In genomic region chr9:61376650-61377049, GRCm38 (mm10) we compare ENCODE assay signal across 11 mouse cellular contexts. TPM values are rescaled to one million over a fixed set of nuclear protein-coding genes. Genes with fewer than 3 reads are reported as not detected.
A peak's percentile ranks its signal among the peaks of the same experiment; 100 is the strongest.
DNase-seq lines count a peak whose midpoint lies in the region; ATAC-seq lines count a peak whose summit lies in the region.
"Had no signal": no experiment of that assay in that cellular context is flagged by ENCODE, and none has a peak within 500 bp of the region (broad histone marks: within the 10 kb centered on the region; RNA-seq: fewer than 3 reads in every experiment).

No protein-coding gene starts in this region.

- H3K9me3 ChIP-seq in liver, embryonic 11.5 days (ENCODE audit: control insufficient read depth, low read length): no peaks in the 10 kb centered on the region
- no peaks in the 10 kb centered on the region for H3K9me3 ChIP-seq in forebrain, embryonic 16.5 days (ENCODE audit: control insufficient read depth, low read length)
- no peaks in the 10 kb centered on the region for H3K9me3 ChIP-seq in limb, embryonic 15.5 days
- H3K9me3 ChIP-seq in stomach, embryonic 14.5 days (ENCODE audit: control insufficient read depth, low read depth, low read length): no peaks in the 10 kb centered on the region
- H3K9me3 ChIP-seq: heart, embryonic 15.5 days had no signal

- H3K27ac ChIP-seq in liver, embryonic 11.5 days (ENCODE audit: low read depth, low read length): no peak overlapping the region
- H3K27ac ChIP-seq in forebrain, embryonic 16.5 days (ENCODE audit: low read length): no peak overlapping the region
- H3K27ac ChIP-seq in limb, embryonic 15.5 days: no peak overlapping the region
- H3K27ac ChIP-seq in stomach, embryonic 14.5 days (ENCODE audit: low read length): peak overlapping the region; percentile 29; the same call in 1 of the 2 replicates
- H3K27ac ChIP-seq: heart, embryonic 15.5 days had no signal

- peaks cover 5% of the 10 kb centered on the region; the same call in 1 of the 2 replicates for H3K27me3 ChIP-seq in liver, embryonic 11.5 days (replicated peaks; ENCODE audit: control insufficient read depth, insufficient read depth, low read length)
- no peaks in the 10 kb centered on the region for H3K27me3 ChIP-seq in forebrain, embryonic 16.5 days (replicated peaks; ENCODE audit: control insufficient read depth, insufficient read depth, low read length)
- H3K27me3 ChIP-seq in limb, embryonic 15.5 days: no peaks in the 10 kb centered on the region
- no peaks in the 10 kb centered on the region for H3K27me3 ChIP-seq in stomach, embryonic 14.5 days (ENCODE audit: control insufficient read depth, insufficient read depth, low read length)

- WGBS in liver, embryonic 11.5 days: 45% methylated on average over 3 of the region's 3 CpGs
- 20% methylated on average over 3 of the region's 3 CpGs for WGBS in forebrain, embryonic 16.5 days
- WGBS in limb, embryonic 15.5 days: 27% methylated on average over 3 of the region's 3 CpGs
- 33% methylated on average over 3 of the region's 3 CpGs for WGBS in stomach, embryonic 14.5 days

- no peak for DNase-seq in liver, embryonic 11.5 days (ENCODE audit: low spot score)
- no peak for DNase-seq in liver
- no peak for DNase-seq in adrenal gland, postnatal 36 days
- no peak for DNase-seq in urinary bladder, postnatal 10 days (ENCODE audit: low spot score)
- DNase-seq in lung, postnatal 4 days: no peak
- DNase-seq: left cerebral cortex, postnatal 4 days; right cerebral cortex, adult 18-20 months had no signal

- no peak overlapping the region for H3K4me3 ChIP-seq in liver, embryonic 11.5 days (ENCODE audit: low read depth, low read length)
- H3K4me3 ChIP-seq in forebrain, embryonic 16.5 days (replicated peaks; ENCODE audit: low read length): peak overlapping the region; percentile 36
- peak overlapping the region; percentile 89 for H3K4me3 ChIP-seq in limb, embryonic 15.5 days
- H3K4me3 ChIP-seq in stomach, embryonic 14.5 days (ENCODE audit: low read depth, low read length): peak overlapping the region; percentile 3; the same call in 1 of the 2 replicates
- H3K4me3 ChIP-seq: heart, embryonic 15.5 days had no signal

- H3K9ac ChIP-seq in liver, embryonic 11.5 days (ENCODE audit: low read depth, low read length): no peak overlapping the region
- 0 out of 2 replicates have a peak overlapping the region, but pooled peaks have one; percentile 31 for H3K9ac ChIP-seq in forebrain, embryonic 16.5 days (replicated peaks; ENCODE audit: low read depth, low read length)
- no peak overlapping the region for H3K9ac ChIP-seq in limb, embryonic 15.5 days
- no peak overlapping the region for H3K9ac ChIP-seq in stomach, embryonic 14.5 days (replicated peaks; ENCODE audit: low read depth, low read length)
- H3K9ac ChIP-seq: heart, embryonic 15.5 days had no signal

- H3K36me3 ChIP-seq in liver, embryonic 11.5 days (ENCODE audit: control insufficient read depth, insufficient read depth, low read length): 0 out of 2 replicates have a peak, but pooled peaks cover 6% of the 10 kb centered on the region
- H3K36me3 ChIP-seq in forebrain, embryonic 16.5 days (ENCODE audit: control insufficient read depth, insufficient read depth): no peaks in the 10 kb centered on the region
- peaks cover 20% of the 10 kb centered on the region for H3K36me3 ChIP-seq in limb, embryonic 15.5 days
- H3K36me3 ChIP-seq in stomach, embryonic 14.5 days (ENCODE audit: control insufficient read depth, insufficient read depth, low read length): peaks cover 32% of the 10 kb centered on the region
- H3K36me3 ChIP-seq: heart, embryonic 15.5 days had no signal

- H3K4me1 ChIP-seq in liver, embryonic 11.5 days (replicated peaks; ENCODE audit: control insufficient read depth, insufficient read depth, low read length): peaks cover 66% of the 10 kb centered on the region
- H3K4me1 ChIP-seq in forebrain, embryonic 16.5 days (replicated peaks; ENCODE audit: control insufficient read depth, insufficient read depth, low read length): peaks cover 75% of the 10 kb centered on the region
- H3K4me1 ChIP-seq in limb, embryonic 15.5 days: peaks cover 69% of the 10 kb centered on the region
- H3K4me1 ChIP-seq in stomach, embryonic 14.5 days (ENCODE audit: control insufficient read depth, insufficient read depth, low read length): peaks cover 59% of the 10 kb centered on the region

- ATAC-seq in liver, embryonic 11.5 days (replicated peaks; ENCODE audit: low FRiP score): no peak
- no peak for ATAC-seq in forebrain, embryonic 16.5 days
- no peak for ATAC-seq in limb, embryonic 15.5 days (ENCODE audit: insufficient number of reproducible peaks, low FRiP score, low TSS enrichment, low read depth)
- no peak for ATAC-seq in stomach, embryonic 14.5 days (ENCODE audit: insufficient number of reproducible peaks, insufficient read depth, low FRiP score, low read depth)

- H3K4me2 ChIP-seq in liver, embryonic 11.5 days: peak overlapping the region; percentile 49
- H3K4me2 ChIP-seq in forebrain, embryonic 16.5 days (ENCODE audit: low read length): peak overlapping the region; percentile 77
- peak overlapping the region; percentile 37 for H3K4me2 ChIP-seq in limb, embryonic 15.5 days
- peak overlapping the region; percentile 27 for H3K4me2 ChIP-seq in stomach, embryonic 14.5 days (replicated peaks; ENCODE audit: low read depth, low read length)
- H3K4me2 ChIP-seq: heart, embryonic 15.5 days had no signal

RNA-seq across cellular contexts. Expression of gene Tle3, which starts 4.5 kb away (rescaled TPM):
- polyA plus RNA-seq in liver, embryonic 11.5 days (2014; fragmentation: Nextera tagmentation; extraction: Ambion mirVana): 15.0 and 15.8 TPM in 2 replicates
- 36.8 and 42.5 TPM in 2 replicates for polyA plus RNA-seq in forebrain, embryonic 16.5 days (2015; fragmentation: Nextera tagmentation; extraction: Ambion mirVana)
- polyA plus RNA-seq in limb, embryonic 15.5 days (2015; fragmentation: Nextera tagmentation; extraction: Ambion mirVana): 38.0 and 42.9 TPM in 2 replicates
- 31.9 and 32.3 TPM in 2 replicates for polyA plus RNA-seq in stomach, embryonic 14.5 days (2014; fragmentation: Nextera tagmentation; extraction: Ambion mirVana)
- total RNA-seq in adrenal gland, postnatal 36 days (2021): 100 to 1,000 TPM; 121 to 144 TPM

Comparison
In these comparisons a context has a peak if more than half of its experiments do, and no peak if none do; other contexts are left out.
1. H3K4me2 ChIP-seq: peak in every context shown above with its lines; median percentile 77 in forebrain, embryonic 16.5 days; 49 in liver, embryonic 11.5 days; 37 in limb, embryonic 15.5 days; 27 in stomach, embryonic 14.5 days.